In genomic region chr9:43737871-43738292, GRCm38 (mm10) we compare ENCODE assay signal across 8 mouse cellular contexts. TPM values are rescaled to one million over a fixed set of nuclear protein-coding genes. Genes with fewer than 3 reads are reported as not detected.
DNase-seq lines count a peak whose midpoint lies in the region; ATAC-seq lines count a peak whose summit lies in the region.

No protein-coding gene starts in this region.

- peak overlapping the region; percentile 54 for H3K27ac ChIP-seq in intestine, embryonic 16.5 days (ENCODE audit: low read length)

- no peaks in the 10 kb centered on the region for H3K36me3 ChIP-seq in intestine, embryonic 16.5 days (ENCODE audit: control insufficient read depth, insufficient read depth, low read length)

- peaks cover 26% of the 10 kb centered on the region for H3K4me1 ChIP-seq in intestine, embryonic 16.5 days (ENCODE audit: control insufficient read depth, insufficient read depth, low read length)

- DNase-seq in ES-CJ7 (ENCODE audit: low read depth, low spot score) = peak; percentile 98
- DNase-seq in embryo, embryonic 11 days = peak; percentile 71
- peak; percentile 75 for DNase-seq in lung, postnatal 25 days (ENCODE audit: low spot score)
- no peak for DNase-seq in gastrocnemius, postnatal 10 days
- no peak for DNase-seq in gastrocnemius, adult 8-10 months (ENCODE audit: low spot score in 2 of 2)
- no peak for DNase-seq in thymus, postnatal 25 days

- no peak overlapping the region; the same call in 1 of the 2 replicates for H3K9ac ChIP-seq in intestine, embryonic 16.5 days (ENCODE audit: low read depth, low read length)

- H3K4me2 ChIP-seq in intestine, embryonic 16.5 days (ENCODE audit: low read depth, low read length) = peak overlapping the region; percentile 24

- WGBS in intestine, embryonic 16.5 days = 2% methylated on average over 12 of the region's 12 CpGs

- no peaks in the 10 kb centered on the region for H3K9me3 ChIP-seq in intestine, embryonic 16.5 days (ENCODE audit: control insufficient read depth, low read length)

- no peaks in the 10 kb centered on the region for H3K27me3 ChIP-seq in intestine, embryonic 16.5 days (replicated peaks; ENCODE audit: control insufficient read depth, insufficient read depth, low read length)

- no peak overlapping the region for H3K4me3 ChIP-seq in intestine, embryonic 16.5 days (ENCODE audit: low read length)

- ATAC-seq in intestine, embryonic 16.5 days = peak; percentile 54
- ATAC-seq in cerebellum, adult (ENCODE audit: insufficient number of reproducible peaks, low FRiP score, low TSS enrichment) = no peak

RNA-seq across cellular contexts. Expression of gene Nectin1, which starts 5.9 kb away (rescaled TPM):
- 3.2 and 3.3 TPM in 2 replicates for polyA plus RNA-seq in intestine, embryonic 16.5 days (2015; fragmentation: Nextera tagmentation; extraction: Ambion mirVana)
- total RNA-seq in gastrocnemius, postnatal 10 days (2021) = 1 to 10 TPM; 7.7 to 9.7 TPM
- 1 to 10 TPM; 1.0 to 2.1 (median 1.5) TPM for total RNA-seq in gastrocnemius, adult 8-10 months (2022)

Comparison
In these comparisons a context has a peak if more than half of its experiments do, and no peak if none do; other contexts are left out.
1. DNase-seq: peak in ES-CJ7 (single experiment), embryo, embryonic 11 days (single experiment) and lung, postnatal 25 days (single experiment); none in gastrocnemius, postnatal 10 days (single experiment), gastrocnemius, adult 8-10 months (0 of 2) and thymus, postnatal 25 days (single experiment).